Mouse (Mus musculus): Measurements from ENCODE around the gene Pdzd7. TPM values are rescaled to one million over a fixed set of nuclear protein-coding genes. Genes with fewer than 3 reads are reported as not detected.

Pdzd7 gene
- polyA plus RNA-seq, 1 experiment from 2014 or later, result 0.62 TPM

DNA sequence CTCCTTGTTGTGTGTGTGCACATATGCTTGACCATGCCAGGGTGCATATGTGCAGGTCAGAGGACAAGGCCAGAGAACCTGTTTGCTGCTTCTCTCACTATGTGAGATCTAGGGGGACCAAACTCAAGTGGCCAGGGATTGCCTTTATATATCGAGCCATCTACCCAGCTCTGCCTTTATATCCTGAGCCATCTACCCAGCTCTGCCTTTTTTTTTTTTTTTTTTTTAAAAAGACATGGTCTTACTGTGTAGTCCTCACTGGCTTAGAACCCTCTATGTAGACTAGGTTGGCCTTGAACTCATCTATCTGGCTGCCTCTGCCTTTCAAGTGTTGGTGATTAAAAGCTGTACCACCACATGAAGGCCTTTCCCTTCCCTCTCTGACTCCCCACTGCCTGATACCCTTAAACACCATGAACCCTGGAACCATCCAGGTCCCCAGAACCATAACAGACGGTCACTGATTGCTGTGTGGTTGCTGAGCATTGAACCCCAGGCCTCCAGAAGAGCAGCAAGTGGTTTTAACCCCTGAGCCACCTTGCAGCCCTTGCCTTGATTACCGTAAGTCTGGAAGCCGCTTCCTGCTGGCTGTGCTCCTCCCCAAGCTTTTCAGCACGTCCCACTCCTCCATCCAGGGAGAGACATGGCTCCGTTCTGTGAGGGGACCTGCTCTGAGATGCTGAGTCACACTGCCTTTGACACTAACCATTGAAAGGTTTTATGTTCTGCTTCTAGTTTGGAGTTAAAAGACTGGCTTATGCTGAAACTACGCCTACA, 41.6 kb downstream of the Pdzd7 start:
- no peaks in the 10 kb centered on the region for H3K27me3 ChIP-seq (ENCODE audit: control insufficient read depth, insufficient read depth, low read length)
- DNase-seq (ENCODE audit: low spot score), result no peak
- 0 out of 2 replicates have a peak, but pooled peaks cover 3% of the 10 kb centered on the region for H3K36me3 ChIP-seq (ENCODE audit: control insufficient read depth, insufficient read depth, low read length)
- H3K4me3 ChIP-seq (ENCODE audit: low read depth, low read length), result no peak overlapping the region
- no peak for ATAC-seq (ENCODE audit: low FRiP score)
- 89% methylated on average over 7 of the region's 7 CpGs for WGBS
- no peak overlapping the region for H3K9ac ChIP-seq (ENCODE audit: low read depth, low read length)
- no peak overlapping the region for H3K27ac ChIP-seq (ENCODE audit: low read depth, low read length)
- H3K9me3 ChIP-seq (ENCODE audit: control insufficient read depth, low read length), result no peaks in the 10 kb centered on the region
- peaks cover 4% of the 10 kb centered on the region; the same call in 1 of the 2 replicates for H3K4me1 ChIP-seq (replicated peaks; ENCODE audit: control insufficient read depth, insufficient read depth, low read length)
- H3K4me2 ChIP-seq (replicated peaks; ENCODE audit: low read depth, low read length), result no peak overlapping the region

GRCm38 (mm10) chr19:45002301-45002700, 43.2 kb downstream of the Pdzd7 start:
- Histone ChIP-seq H3K27me3 (ENCODE audit: control insufficient read depth, insufficient read depth, low read length) (no peaks in the 10 kb centered on the region), H3K9me3 (ENCODE audit: control insufficient read depth, low read length) (no peaks in the 10 kb centered on the region), H3K27ac (ENCODE audit: low read depth, low read length) (no peak overlapping the region), H3K36me3 (ENCODE audit: control insufficient read depth, insufficient read depth, low read length) (0 out of 2 replicates have a peak, but pooled peaks cover 3% of the 10 kb centered on the region), H3K4me3 (ENCODE audit: low read depth, low read length) (no peak overlapping the region), H3K9ac (ENCODE audit: low read depth, low read length) (no peak overlapping the region), H3K4me1 (replicated peaks; ENCODE audit: control insufficient read depth, insufficient read depth, low read length) (peaks cover 4% of the 10 kb centered on the region; the same call in 1 of the 2 replicates), H3K4me2 (replicated peaks; ENCODE audit: low read depth, low read length) (no peak overlapping the region)
- ATAC-seq (ENCODE audit: low FRiP score) (no peak), DNase-seq (ENCODE audit: low spot score) (no peak)
- WGBS, result 56% methylated on average over 3 of the region's 3 CpGs

DNA sequence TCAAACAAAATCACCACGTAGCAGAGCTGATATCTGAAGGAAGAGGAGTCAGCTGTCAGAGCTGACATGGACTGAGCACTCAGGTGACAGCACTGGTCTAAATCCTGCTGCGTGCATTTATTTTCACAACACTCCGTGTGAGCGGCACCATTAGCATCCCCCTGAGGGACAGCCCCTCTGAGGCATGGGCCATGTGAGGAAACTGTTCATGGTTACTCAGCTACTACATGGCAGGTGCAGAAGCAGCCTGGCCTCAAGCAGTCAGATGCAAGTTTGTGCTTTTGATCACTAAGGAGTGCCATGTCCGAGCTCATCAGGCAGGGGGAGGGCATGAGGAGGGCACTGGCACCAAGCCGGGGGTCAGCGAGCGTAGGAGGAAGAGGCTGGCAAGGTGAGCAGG, 45.9 kb downstream of the Pdzd7 start:
- ATAC-seq (ENCODE audit: low FRiP score), result no peak
- 0 out of 2 replicates have a peak, but pooled peaks cover 3% of the 10 kb centered on the region for H3K36me3 ChIP-seq (ENCODE audit: control insufficient read depth, insufficient read depth, low read length)
- no peak overlapping the region for H3K4me2 ChIP-seq (replicated peaks; ENCODE audit: low read depth, low read length)
- H3K27ac ChIP-seq (ENCODE audit: low read depth, low read length), result no peak overlapping the region
- no peaks in the 10 kb centered on the region for H3K27me3 ChIP-seq (ENCODE audit: control insufficient read depth, insufficient read depth, low read length)
- no peaks in the 10 kb centered on the region for H3K9me3 ChIP-seq (ENCODE audit: control insufficient read depth, low read length)
- H3K9ac ChIP-seq (ENCODE audit: low read depth, low read length), result no peak overlapping the region
- WGBS, result 90% methylated on average over 8 of the region's 8 CpGs
- no peak for DNase-seq (ENCODE audit: low spot score)
- H3K4me3 ChIP-seq (ENCODE audit: low read depth, low read length), result no peak overlapping the region
- H3K4me1 ChIP-seq (replicated peaks; ENCODE audit: control insufficient read depth, insufficient read depth, low read length), result no peaks in the 10 kb centered on the region

DNA sequence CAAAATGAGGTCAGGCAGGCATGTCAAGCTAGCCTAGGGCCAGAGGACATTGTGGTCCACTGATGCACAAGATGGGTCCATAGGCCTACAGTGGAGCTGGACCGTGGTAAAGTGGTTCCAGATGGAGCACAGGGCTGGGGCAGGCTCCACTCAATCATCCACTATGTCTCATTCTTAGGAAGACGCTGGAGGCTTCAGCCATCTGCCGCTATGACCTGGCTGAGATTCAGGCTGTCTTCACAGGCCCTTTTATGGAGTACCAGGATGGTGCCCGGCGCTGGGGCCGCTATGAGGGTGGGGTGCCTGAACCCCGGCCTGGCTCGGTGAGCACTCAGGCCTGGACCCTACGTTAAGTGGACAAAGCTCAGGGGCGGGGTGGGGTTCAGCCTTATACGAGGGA, 47.7 kb downstream of the Pdzd7 start:
- Histone ChIP-seq H3K27ac (ENCODE audit: low read depth, low read length) (no peak overlapping the region), H3K9me3 (ENCODE audit: control insufficient read depth, low read length) (no peaks in the 10 kb centered on the region), H3K4me2 (replicated peaks; ENCODE audit: low read depth, low read length) (no peak overlapping the region), H3K9ac (ENCODE audit: low read depth, low read length) (no peak overlapping the region), H3K4me3 (ENCODE audit: low read depth, low read length) (no peak overlapping the region), H3K36me3 (ENCODE audit: control insufficient read depth, insufficient read depth, low read length) (0 out of 2 replicates have a peak, but pooled peaks cover 3% of the 10 kb centered on the region), H3K4me1 (replicated peaks; ENCODE audit: control insufficient read depth, insufficient read depth, low read length) (no peaks in the 10 kb centered on the region), H3K27me3 (ENCODE audit: control insufficient read depth, insufficient read depth, low read length) (no peaks in the 10 kb centered on the region)
- ATAC-seq (ENCODE audit: low FRiP score) (no peak), DNase-seq (ENCODE audit: low spot score) (no peak)
- WGBS, result 78% methylated on average over 11 of the region's 11 CpGs

GRCm38 (mm10) chr19:44992712-44993111, 52.8 kb downstream of the Pdzd7 start:
- Histone ChIP-seq H3K9me3 (ENCODE audit: control insufficient read depth, low read length) (no peaks in the 10 kb centered on the region), H3K9ac (ENCODE audit: low read depth, low read length) (no peak overlapping the region), H3K4me1 (replicated peaks; ENCODE audit: control insufficient read depth, insufficient read depth, low read length) (peaks cover 5% of the 10 kb centered on the region; the same call in 1 of the 2 replicates), H3K27me3 (ENCODE audit: control insufficient read depth, insufficient read depth, low read length) (no peaks in the 10 kb centered on the region), H3K27ac (ENCODE audit: low read depth, low read length) (no peak overlapping the region), H3K36me3 (ENCODE audit: control insufficient read depth, insufficient read depth, low read length) (no peaks in the 10 kb centered on the region), H3K4me2 (replicated peaks; ENCODE audit: low read depth, low read length) (no peak overlapping the region), H3K4me3 (ENCODE audit: low read depth, low read length) (no peak overlapping the region)
- WGBS, result 67% methylated on average over 7 of the region's 7 CpGs
- DNase-seq (ENCODE audit: low spot score) (no peak), ATAC-seq (ENCODE audit: low FRiP score) (no peak)

DNA sequence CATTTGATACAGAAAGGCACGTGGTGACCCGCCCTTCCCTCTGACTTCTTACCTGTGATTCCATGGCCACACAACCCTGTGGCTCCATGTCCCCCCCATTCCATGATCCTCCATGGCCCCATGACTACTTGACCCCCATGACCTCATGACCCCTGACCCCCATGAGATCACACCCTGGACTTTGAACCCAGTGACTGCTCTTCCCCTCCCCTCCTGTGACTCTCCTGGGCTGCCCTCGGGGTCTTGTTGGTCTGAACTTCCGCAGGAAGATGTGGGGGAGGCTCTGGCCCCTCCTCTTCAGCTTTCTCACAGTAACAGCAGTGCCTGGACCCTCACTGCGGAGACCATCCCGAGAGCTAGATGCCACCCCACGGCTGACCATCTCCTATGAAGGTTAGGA, 53.3 kb downstream of the Pdzd7 start:
- no peaks in the 10 kb centered on the region for H3K27me3 ChIP-seq (ENCODE audit: control insufficient read depth, insufficient read depth, low read length)
- H3K9ac ChIP-seq (ENCODE audit: low read depth, low read length), result no peak overlapping the region
- H3K4me1 ChIP-seq (replicated peaks; ENCODE audit: control insufficient read depth, insufficient read depth, low read length), result peaks cover 5% of the 10 kb centered on the region; the same call in 1 of the 2 replicates
- no peak overlapping the region for H3K4me3 ChIP-seq (ENCODE audit: low read depth, low read length)
- no peak overlapping the region for H3K4me2 ChIP-seq (replicated peaks; ENCODE audit: low read depth, low read length)
- no peak overlapping the region for H3K27ac ChIP-seq (ENCODE audit: low read depth, low read length)
- DNase-seq (ENCODE audit: low spot score) (no peak), ATAC-seq (ENCODE audit: low FRiP score) (no peak)
- no peaks in the 10 kb centered on the region for H3K9me3 ChIP-seq (ENCODE audit: control insufficient read depth, low read length)
- no peaks in the 10 kb centered on the region for H3K36me3 ChIP-seq (ENCODE audit: control insufficient read depth, insufficient read depth, low read length)
- WGBS, result 42% methylated on average over 7 of the region's 7 CpGs

- H3K4me1 ChIP-seq (replicated peaks; ENCODE audit: control insufficient read depth, insufficient read depth, low read length), result peaks cover 5% of the 10 kb centered on the region; the same call in 1 of the 2 replicates
- no peaks in the 10 kb centered on the region for H3K36me3 ChIP-seq (ENCODE audit: control insufficient read depth, insufficient read depth, low read length)
- ATAC-seq (ENCODE audit: low FRiP score) (no peak), DNase-seq (ENCODE audit: low spot score) (no peak)
- no peaks in the 10 kb centered on the region for H3K27me3 ChIP-seq (ENCODE audit: control insufficient read depth, insufficient read depth, low read length)
- no peak overlapping the region for H3K4me3 ChIP-seq (ENCODE audit: low read depth, low read length)
- H3K9ac ChIP-seq (ENCODE audit: low read depth, low read length), result no peak overlapping the region
- WGBS, result 70% methylated on average over 8 of the region's 8 CpGs
- no peak overlapping the region; the same call in 1 of the 2 replicates for H3K4me2 ChIP-seq (replicated peaks; ENCODE audit: low read depth, low read length)
- H3K9me3 ChIP-seq (ENCODE audit: control insufficient read depth, low read length), result no peaks in the 10 kb centered on the region
- H3K27ac ChIP-seq (ENCODE audit: low read depth, low read length), result no peak overlapping the region
Observed at GRCm38 (mm10) chr19:44991031-44991430, 54.5 kb downstream of the Pdzd7 start.

DNA sequence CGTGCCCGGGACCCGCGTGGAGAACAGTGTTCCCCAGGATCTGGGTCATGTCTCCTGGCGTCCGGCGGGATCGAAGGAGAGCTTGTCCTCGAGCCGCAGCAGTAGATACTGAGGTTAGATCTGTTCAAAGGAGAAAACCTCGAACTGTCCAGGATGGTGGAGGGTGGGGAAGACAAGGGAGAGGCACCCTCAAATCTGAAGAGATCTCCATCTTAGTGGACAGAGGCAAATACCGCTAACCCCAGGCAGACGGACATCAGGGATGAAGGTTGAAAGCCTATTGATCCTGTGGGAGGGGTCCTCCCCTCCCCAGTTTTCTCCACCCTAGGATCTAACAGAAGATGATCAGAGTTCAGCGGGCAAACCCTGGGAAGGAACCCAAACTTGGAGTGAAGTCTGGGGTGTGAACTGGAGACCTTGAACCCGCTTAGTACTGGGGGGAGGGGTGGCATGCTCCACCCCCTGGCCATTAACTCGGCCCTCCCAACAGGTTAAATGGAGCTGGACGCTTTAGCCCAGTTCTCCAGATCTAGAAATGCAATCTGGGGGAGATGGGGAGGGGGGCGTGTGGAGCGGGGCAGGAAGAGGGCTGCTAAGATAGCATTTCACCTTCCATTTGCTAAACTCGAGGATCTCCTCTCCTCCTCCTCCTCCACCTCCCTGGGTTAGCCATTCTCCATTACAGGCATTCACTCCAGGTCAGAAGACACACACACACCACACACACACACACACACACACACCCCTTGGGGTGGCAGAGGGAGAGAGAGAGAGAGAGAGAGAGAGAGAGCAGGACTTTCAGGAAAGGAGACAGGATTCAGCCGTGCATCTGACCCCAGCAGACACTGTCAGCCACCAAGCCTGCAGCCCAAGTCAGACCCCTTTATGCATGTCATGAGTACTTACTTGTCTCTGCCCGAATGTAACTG, 55.7 kb downstream of the Pdzd7 start:
- DNase-seq (ENCODE audit: low spot score), result peak; percentile 18
- H3K36me3 ChIP-seq (ENCODE audit: control insufficient read depth, insufficient read depth, low read length), result no peaks in the 10 kb centered on the region
- no peaks in the 10 kb centered on the region for H3K27me3 ChIP-seq (ENCODE audit: control insufficient read depth, insufficient read depth, low read length)
- 6% methylated on average over 22 of the region's 22 CpGs for WGBS
- no peaks in the 10 kb centered on the region for H3K9me3 ChIP-seq (ENCODE audit: control insufficient read depth, low read length)
- H3K4me2 ChIP-seq (replicated peaks; ENCODE audit: low read depth, low read length), result peak overlapping the region; percentile 90
- H3K4me3 ChIP-seq (ENCODE audit: low read depth, low read length), result peak overlapping the region; percentile 57
- H3K4me1 ChIP-seq (replicated peaks; ENCODE audit: control insufficient read depth, insufficient read depth, low read length), result peaks cover 5% of the 10 kb centered on the region; the same call in 1 of the 2 replicates
- H3K9ac ChIP-seq (ENCODE audit: low read depth, low read length), result peak overlapping the region; percentile 73
- 0 out of 2 replicates have a peak overlapping the region, but pooled peaks have one; percentile 37 for H3K27ac ChIP-seq (ENCODE audit: low read depth, low read length)
- peak; percentile 51 for ATAC-seq (ENCODE audit: low FRiP score)

Measured in hindbrain, embryonic 11.5 days (tissue).